Mouse (Mus musculus): ENCODE data around the gene Rnf207. TPM values are rescaled to one million over a fixed set of nuclear protein-coding genes. Genes with fewer than 3 reads are reported as not detected.
A peak's percentile ranks its signal among the peaks of the same experiment; 100 is the strongest.

Gene Rnf207
- total RNA-seq (2021) = 10 to 100 TPM in 1 of 2 experiments, 1 to 10 TPM in 1; 8.7 to 11.1 TPM

DNA sequence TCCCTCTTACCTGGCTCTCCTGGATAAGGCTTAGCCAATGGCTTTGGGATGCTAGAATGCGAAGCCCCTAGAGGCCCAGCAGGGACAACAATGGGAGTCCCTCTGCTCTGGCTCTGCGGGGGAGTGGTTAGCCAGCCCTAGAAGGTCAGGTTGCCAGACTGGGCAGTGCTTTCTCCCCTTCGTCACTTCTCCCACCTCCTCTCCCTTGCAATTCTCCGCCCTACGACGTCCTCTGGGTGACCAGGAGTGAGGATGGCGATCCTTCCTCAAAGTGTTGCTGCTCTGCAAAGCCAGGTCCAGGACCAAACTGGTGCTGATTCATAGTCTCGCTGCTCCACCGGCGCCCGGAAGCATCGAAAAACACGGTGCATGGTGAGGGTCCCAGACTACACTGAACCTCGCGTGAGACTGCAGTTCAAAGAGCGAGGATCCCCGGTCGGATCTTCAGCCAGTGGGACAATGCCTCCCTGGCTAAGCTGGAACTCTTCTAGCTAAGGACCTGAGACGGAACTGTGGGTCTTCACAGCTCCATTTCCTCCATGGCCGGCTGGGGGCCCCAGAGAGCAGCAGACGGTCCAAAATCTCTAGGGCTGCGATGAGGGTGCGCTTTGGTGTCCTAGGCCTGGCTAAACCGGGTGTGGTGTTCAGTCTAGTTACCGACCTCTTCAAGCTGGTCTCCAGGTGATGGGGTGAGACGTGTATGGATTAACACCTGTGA lies at the start of gene Rnf207:
Rnf207 (minus strand) TSS at position 477 of the 718 bp plus-strand sequence.
- intact Hi-C loops (cut with DNase I) = no loop called here
- peak; percentile 59 for DNase-seq (ENCODE audit: low spot score in 2 of 2)

GRCm38 (mm10) chr4:152365228-152365627 lies 46.4 kb upstream of the Rnf207 start:
- DNase-seq (ENCODE audit: low spot score in 2 of 2) = no peak
- intact Hi-C loops (cut with DNase I) = no loop called here

DNA sequence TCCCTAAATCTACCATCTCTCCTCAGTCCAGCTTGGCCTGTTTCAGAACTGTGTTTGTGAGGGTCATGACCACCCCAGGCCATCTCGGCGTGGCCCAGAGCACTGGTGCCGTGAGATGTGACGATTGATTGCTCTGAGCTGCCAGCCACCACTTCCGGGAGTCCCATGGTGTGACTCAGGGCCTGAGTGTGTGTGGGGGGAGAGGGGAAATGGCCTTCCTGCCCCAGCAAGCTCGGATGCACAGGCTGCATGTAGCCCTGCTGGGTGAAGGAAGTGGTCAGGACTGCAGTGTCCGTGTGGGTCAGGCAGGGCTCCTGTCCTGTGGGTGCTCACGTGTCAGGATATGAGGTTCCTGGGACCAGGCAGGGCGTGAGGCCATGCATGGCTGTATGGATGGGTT lies 43.4 kb upstream of the Rnf207 start:
- DNase-seq (ENCODE audit: low spot score in 2 of 2) = no peak
- intact Hi-C loops (cut with DNase I) = no loop called here

GRCm38 (mm10) chr4:152360855-152361254 lies 42.1 kb upstream of the Rnf207 start:
- no peak for DNase-seq (ENCODE audit: low spot score in 2 of 2)
- intact Hi-C loops (cut with DNase I) = no loop called here

GRCm38 (mm10) chr4:152359700-152360099 lies 40.9 kb upstream of the Rnf207 start:
- intact Hi-C loops (cut with DNase I) = no loop called here
- DNase-seq (ENCODE audit: low spot score in 2 of 2) = no peak

GRCm38 (mm10) chr4:152355672-152356071 lies 36.9 kb upstream of the Rnf207 start:
- DNase-seq (ENCODE audit: low spot score in 2 of 2) = no peak
- intact Hi-C loops (cut with DNase I) = no loop called here

GRCm38 (mm10) chr4:152353886-152354637 lies 35.3 kb upstream of the Rnf207 start:
- DNase-seq (ENCODE audit: low spot score in 2 of 2) = no peak
- intact Hi-C loops (cut with DNase I) = no loop called here

DNA sequence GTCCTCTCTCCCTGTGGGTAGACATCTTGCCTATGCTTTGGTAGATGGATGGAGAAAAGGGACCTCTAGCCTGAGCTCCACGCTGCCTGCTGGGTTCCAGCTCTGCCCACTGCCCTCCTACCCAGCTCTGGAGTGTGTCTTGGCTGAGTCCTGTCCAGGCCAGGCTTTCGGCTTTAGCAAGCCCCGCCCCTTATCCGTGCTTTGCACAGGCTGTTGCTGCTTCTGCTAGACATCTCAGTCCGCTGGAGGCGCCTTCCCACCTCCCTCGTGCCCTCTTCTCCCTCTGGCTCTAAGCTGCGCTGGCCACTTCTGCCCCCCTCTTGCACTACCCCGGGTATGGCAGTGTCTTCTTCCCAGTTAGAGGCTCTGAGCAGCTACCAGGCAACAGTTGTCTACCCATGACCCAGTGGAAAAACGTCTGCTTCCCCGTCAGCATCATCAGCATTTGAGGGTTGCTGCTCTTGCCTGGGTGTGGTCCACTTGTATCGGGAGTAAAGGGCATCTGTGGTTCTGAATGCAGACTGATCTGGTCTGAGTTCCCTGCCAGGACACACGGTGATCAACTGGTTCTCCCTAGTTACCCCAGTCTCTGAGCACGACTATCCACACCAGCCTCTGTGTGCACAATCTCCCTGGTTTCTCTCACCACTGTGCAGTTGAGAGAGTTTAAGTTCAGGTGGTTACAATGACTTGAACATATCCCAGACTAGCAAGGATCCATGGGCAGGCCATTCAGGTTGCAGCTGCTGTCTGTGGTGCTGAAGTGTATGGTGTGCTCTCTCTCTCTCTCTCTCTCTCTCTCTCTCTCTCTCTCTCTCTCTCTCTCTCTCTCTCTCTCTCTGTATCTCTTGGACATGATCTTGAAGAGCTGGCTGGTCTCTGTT lies 32.9 kb upstream of the Rnf207 start:
- DNase-seq (ENCODE audit: low spot score in 2 of 2) = peak in 1 of 2 experiments; percentile 60

GRCm38 (mm10) chr4:152350722-152351421 lies 32.1 kb upstream of the Rnf207 start:
- DNase-seq (ENCODE audit: low spot score in 2 of 2) = peak; percentile 22 to 83
- intact Hi-C loops (cut with DNase I) = no loop called here

More for the DNA sequence above, 32.9 kb upstream of the Rnf207 start:
- intact Hi-C loops (cut with DNase I) = no loop called here

GRCm38 (mm10) chr4:152349837-152350381 lies 31.1 kb upstream of the Rnf207 start:
- peak; percentile 83 to 94 for DNase-seq (ENCODE audit: low spot score in 2 of 2)
- intact Hi-C loops (cut with DNase I) = loop anchor here (5.0 kb wide), 1 partner anchor 127 kb away; the partner anchor contains the start of genes Kcnab2 and Nphp4

GRCm38 (mm10) chr4:152345120-152345889 lies 26.5 kb upstream of the Rnf207 start:
- intact Hi-C loops (cut with DNase I) = loop anchor here (5.0 kb wide), 1 partner anchor 132 kb away; the partner anchor contains the start of genes Kcnab2 and Nphp4
- peak; percentile 56 to 84 for DNase-seq (ENCODE audit: low spot score in 2 of 2)

- intact Hi-C loops (cut with DNase I) = loop anchor here (5.0 kb wide), 1 partner anchor 133 kb away; the partner anchor contains the start of genes Kcnab2 and Nphp4
- DNase-seq (ENCODE audit: low spot score in 2 of 2) = no peak
Measured at GRCm38 (mm10) chr4:152344651-152345050, 25.9 kb upstream of the Rnf207 start.

- no peak for DNase-seq (ENCODE audit: low spot score in 2 of 2)
- intact Hi-C loops (cut with DNase I) = no loop called here
Measured at GRCm38 (mm10) chr4:152343296-152343695, 24.5 kb upstream of the Rnf207 start.

GRCm38 (mm10) chr4:152340584-152341284 lies 21.9 kb upstream of the Rnf207 start:
- no peak for DNase-seq (ENCODE audit: low spot score in 2 of 2)
- intact Hi-C loops (cut with DNase I) = loop anchor here (2.0 kb wide), 1 partner anchor 94 kb away; no protein-coding TSS in a partner anchor

DNA sequence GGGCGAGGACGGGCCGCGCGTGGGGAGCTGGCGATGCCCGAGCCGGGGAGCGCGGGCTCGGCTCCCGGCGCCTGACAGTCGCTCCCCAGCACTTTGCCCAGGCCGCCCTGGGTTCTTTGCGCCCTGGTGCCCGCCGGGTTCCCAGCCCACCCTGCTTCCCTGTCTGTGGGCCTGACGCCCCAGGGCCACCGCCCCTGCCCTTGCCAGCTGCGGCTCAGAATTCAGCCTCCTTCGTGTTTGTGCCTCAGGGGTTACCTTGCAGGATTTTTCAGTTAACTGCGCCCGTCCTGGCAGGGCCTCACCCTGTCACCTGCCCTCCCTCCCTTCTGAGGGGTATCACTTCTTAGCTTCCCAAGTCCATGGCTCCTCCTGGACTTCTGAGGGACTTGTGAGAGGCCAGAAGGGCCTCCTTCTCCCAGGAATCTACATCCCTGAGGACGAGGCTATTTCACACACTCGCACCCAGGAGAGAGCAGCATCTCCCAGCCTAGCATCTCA lies 20.5 kb upstream of the Rnf207 start:
- no peak for DNase-seq (ENCODE audit: low spot score in 2 of 2)
- intact Hi-C loops (cut with DNase I) = loop anchor here (5.0 kb wide), 1 partner anchor 153 kb away; no protein-coding TSS in a partner anchor

DNA sequence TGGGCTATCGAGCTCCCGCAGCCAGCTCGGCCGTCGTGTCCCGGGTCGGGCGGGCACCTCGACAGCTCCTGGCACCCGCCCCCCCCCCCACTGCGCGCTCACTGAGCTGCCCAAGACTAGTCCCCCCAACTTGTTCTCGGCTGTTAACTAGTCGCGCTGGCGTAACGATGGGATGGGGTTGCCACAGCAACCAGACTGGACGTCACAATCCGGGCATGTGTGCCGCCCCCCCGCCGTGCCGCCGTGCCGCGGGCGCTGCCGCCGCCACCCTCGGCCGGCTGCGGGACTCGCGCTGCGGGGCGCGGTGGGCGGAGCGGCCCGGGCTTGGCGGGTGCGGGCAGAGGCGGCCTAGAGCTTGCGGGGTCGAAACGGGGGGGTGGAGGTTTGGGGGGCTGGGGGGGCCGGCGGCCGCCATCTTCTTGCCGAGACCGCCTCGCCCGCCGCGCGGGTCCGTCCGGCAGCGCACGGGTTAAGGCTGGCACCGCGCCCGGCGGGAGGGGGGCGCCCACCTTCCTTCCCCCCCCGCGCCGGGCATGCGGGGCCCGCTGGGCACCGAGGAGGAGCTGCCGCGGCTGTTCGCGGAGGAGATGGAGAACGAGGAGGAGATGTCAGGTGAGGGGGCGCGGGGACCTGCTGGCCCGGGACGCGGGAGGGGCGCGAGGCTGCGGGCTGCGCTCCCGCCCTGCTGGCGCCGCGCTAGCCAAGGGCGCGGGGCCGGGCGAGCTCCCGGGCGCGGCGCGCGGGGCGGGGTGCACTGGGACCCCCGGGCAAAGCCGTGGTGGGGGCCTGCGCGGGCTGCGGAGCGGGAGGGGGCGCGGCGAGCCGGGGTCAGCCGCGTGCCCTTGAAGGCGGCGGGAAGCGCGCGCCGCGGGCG lies 19.9 kb upstream of the Rnf207 start, which contains the start of gene Chd5:
Chd5 (plus strand) TSS at position 233 of the 874 bp plus-strand sequence.
- intact Hi-C loops (cut with DNase I) = loop anchor here (5.0 kb wide), 1 partner anchor 154 kb away; no protein-coding TSS in a partner anchor
- peak; percentile 78 for DNase-seq (ENCODE audit: low spot score in 2 of 2)
